Comparison of ENCODE assay signal across 8 mouse cellular contexts in the genomic region with DNA sequence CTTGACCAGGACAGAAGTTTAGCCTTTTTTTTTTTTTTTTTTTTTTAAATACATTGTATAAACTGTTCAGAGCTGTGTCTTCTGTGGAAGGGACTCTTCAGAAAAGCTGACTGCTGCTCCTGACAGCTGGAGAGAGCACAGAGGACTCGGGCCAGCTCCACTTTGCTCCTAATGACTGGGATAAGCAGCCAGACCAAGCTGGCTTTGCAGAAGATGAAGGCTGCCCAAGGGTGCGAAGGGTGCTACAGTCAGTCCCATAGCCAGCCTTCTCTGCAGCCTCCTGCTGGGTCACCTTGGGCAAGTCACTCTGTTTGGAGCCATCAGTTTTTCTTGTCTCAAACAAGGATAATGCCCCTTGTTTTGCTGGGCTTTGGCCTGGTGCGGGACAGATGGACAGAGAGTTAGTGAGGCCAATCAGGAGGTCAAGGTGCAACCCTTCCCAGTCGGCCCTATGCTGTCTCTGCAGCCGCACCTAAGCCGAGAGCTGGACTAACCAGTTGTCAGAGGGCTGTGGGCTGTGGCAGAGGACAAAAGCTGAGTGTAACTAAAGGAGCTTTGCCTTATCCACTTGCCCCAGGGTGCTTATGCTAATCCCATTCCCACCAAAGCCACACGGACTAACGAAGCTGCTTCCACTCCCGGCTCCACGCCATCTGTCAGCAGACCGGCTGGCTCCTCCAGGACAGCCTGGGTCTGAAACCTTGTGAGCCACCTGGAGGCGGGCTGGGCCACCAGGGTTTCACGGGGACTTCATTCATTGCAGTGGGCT. TPM values are rescaled to one million over a fixed set of nuclear protein-coding genes. Genes with fewer than 3 reads are reported as not detected.
DNase-seq lines count a peak whose midpoint lies in the region; ATAC-seq and TF ChIP-seq lines count a peak whose summit lies in the region.
"Had no signal": no experiment of that assay in that cellular context is flagged by ENCODE, and none has a peak within 500 bp of the region (broad histone marks: within the 10 kb centered on the region; RNA-seq: fewer than 3 reads in every experiment).

No protein-coding gene starts in this region.

- H3K27ac ChIP-seq in hindbrain, embryonic 12.5 days, result peak overlapping the region; percentile 52
- no peak overlapping the region for H3K27ac ChIP-seq in midbrain, postnatal 0 days (ENCODE audit: low read depth, low read length)

- no peaks in the 10 kb centered on the region for H3K36me3 ChIP-seq in hindbrain, embryonic 12.5 days
- no peaks in the 10 kb centered on the region for H3K36me3 ChIP-seq in midbrain, postnatal 0 days (ENCODE audit: insufficient read depth, low read length)

- WGBS in hindbrain, embryonic 12.5 days, result 24% methylated on average over 13 of the region's 13 CpGs
- WGBS in midbrain, postnatal 0 days, result 22% methylated on average over 13 of the region's 13 CpGs

- H3K27me3 ChIP-seq in hindbrain, embryonic 12.5 days, result no peaks in the 10 kb centered on the region
- no peaks in the 10 kb centered on the region for H3K27me3 ChIP-seq in midbrain, postnatal 0 days (ENCODE audit: insufficient read depth, low read length)

- peak; percentile 22 for TF ChIP-seq CTCF in midbrain, postnatal 0 days (IDR thresholded peaks at IDR 0.05)

- ATAC-seq in hindbrain, embryonic 12.5 days (ENCODE audit: low FRiP score), result peak; percentile 66
- peak; percentile 45; the same call in 1 of the 2 replicates for ATAC-seq in midbrain, postnatal 0 days (ENCODE audit: low FRiP score)

- peak; percentile 63 for DNase-seq in brain, adult 2 months (ENCODE audit: low read depth, low spot score)
- DNase-seq in cerebellum, adult 9-11 months, result peak; percentile 59
- DNase-seq in midbrain, postnatal 0 days (ENCODE audit: low spot score), result peak; percentile 55
- DNase-seq in left cerebral cortex, postnatal 14 days (ENCODE audit: low spot score in 2 of 2), result no peak
- DNase-seq in heart, adult 8-10 months (ENCODE audit: low spot score), result no peak
- no peak for DNase-seq in heart, postnatal 4 days

- H3K4me3 ChIP-seq in hindbrain, embryonic 12.5 days, result no peak overlapping the region
- H3K4me3 ChIP-seq in midbrain, postnatal 0 days (ENCODE audit: low read depth, low read length), result no peak overlapping the region

- no peak overlapping the region for H3K9ac ChIP-seq in hindbrain, embryonic 12.5 days
- H3K9ac ChIP-seq in midbrain, postnatal 0 days (replicated peaks; ENCODE audit: low read length, poor library complexity, severe bottlenecking), result no peak overlapping the region

- intact Hi-C loops in left cerebral cortex, postnatal 14 days (cut with DNase I), result no loop called here

- no peaks in the 10 kb centered on the region for H3K9me3 ChIP-seq in hindbrain, embryonic 12.5 days (replicated peaks)
- no peaks in the 10 kb centered on the region for H3K9me3 ChIP-seq in midbrain, postnatal 0 days (ENCODE audit: low read length)

- peaks cover 49% of the 10 kb centered on the region for H3K4me1 ChIP-seq in hindbrain, embryonic 12.5 days
- H3K4me1 ChIP-seq in midbrain, postnatal 0 days (ENCODE audit: insufficient read depth, low read length), result no peaks in the 10 kb centered on the region

- H3K4me2 ChIP-seq in hindbrain, embryonic 12.5 days (replicated peaks), result no peak overlapping the region
- H3K4me2 ChIP-seq in midbrain, postnatal 0 days (ENCODE audit: low read depth, low read length, poor library complexity, severe bottlenecking), result no peak overlapping the region

RNA-seq across cellular contexts. Expression of a gene that starts 31.4 kb away (rescaled TPM):
- polyA plus RNA-seq in hindbrain, embryonic 12.5 days (2016; fragmentation: Nextera tagmentation; extraction: Ambion mirVana), result 0.10 TPM in 1 of 2 replicates, not detected in the other
- total RNA-seq in midbrain, postnatal 0 days (2014; rRNA removed), result 0.22 TPM in 1 of 2 replicates, not detected in the other
- polyA plus RNA-seq in midbrain, postnatal 0 days (2015; fragmentation: Nextera tagmentation; extraction: Ambion mirVana), result 0.06 and 0.12 TPM in 2 replicates
- total RNA-seq in left cerebral cortex, postnatal 14 days (2021), result not detected
- total RNA-seq in heart, adult 8-10 months (2022), result not detected
- total RNA-seq in heart, postnatal 4 days (2021), result not detected
- total RNA-seq: layer of hippocampus, adult 8-10 months had no signal

RNA-seq across cellular contexts. Expression of a gene that starts 50.1 kb away (rescaled TPM):
- 390 and 391 TPM in 2 replicates for polyA plus RNA-seq in hindbrain, embryonic 12.5 days (2016; fragmentation: Nextera tagmentation; extraction: Ambion mirVana)
- 127 and 153 TPM in 2 replicates for total RNA-seq in midbrain, postnatal 0 days (2014; rRNA removed)
- polyA plus RNA-seq in midbrain, postnatal 0 days (2015; fragmentation: Nextera tagmentation; extraction: Ambion mirVana), result 338 and 347 TPM in 2 replicates
- 100 to 1,000 TPM; 193 to 195 TPM for total RNA-seq in left cerebral cortex, postnatal 14 days (2021)
- total RNA-seq in heart, adult 8-10 months (2022), result 100 to 1,000 TPM; 121 to 126 (median 122) TPM
- 100 to 1,000 TPM; 137 to 148 TPM for total RNA-seq in heart, postnatal 4 days (2021)

RNA-seq across cellular contexts. Expression of a gene that starts 50.8 kb away (rescaled TPM):
- polyA plus RNA-seq in hindbrain, embryonic 12.5 days (2016; fragmentation: Nextera tagmentation; extraction: Ambion mirVana), result 20.8 and 35.2 TPM in 2 replicates
- total RNA-seq in midbrain, postnatal 0 days (2014; rRNA removed), result 8.1 and 12.1 TPM in 2 replicates
- 21.3 and 33.4 TPM in 2 replicates for polyA plus RNA-seq in midbrain, postnatal 0 days (2015; fragmentation: Nextera tagmentation; extraction: Ambion mirVana)
- total RNA-seq in left cerebral cortex, postnatal 14 days (2021), result 10 to 100 TPM; 17.5 to 19.8 TPM
- total RNA-seq in heart, adult 8-10 months (2022), result 10 to 100 TPM; 10.7 to 15.1 (median 12.2) TPM
- 10 to 100 TPM; 13.1 to 14.9 TPM for total RNA-seq in heart, postnatal 4 days (2021)

Comparison
In these comparisons a context has a peak if more than half of its experiments do, and no peak if none do; other contexts are left out.
1. DNase-seq: peak in brain, adult 2 months (single experiment), cerebellum, adult 9-11 months (single experiment) and midbrain, postnatal 0 days (single experiment); none in left cerebral cortex, postnatal 14 days (0 of 2), heart, adult 8-10 months (single experiment) and heart, postnatal 4 days (single experiment).